Mouse (Mus musculus) Patski (cell line): ENCODE measurements at regions not wholly inside any gene's neighbourhood (a gene's known extent, or its start where the extent isn't known, plus 50 kb on each side); places are given as distances from the start of the nearest gene placed in this dataset.

ENCODE experiments used
- ATAC-seq: fragments of 100-300 bp; one replicate; pipeline ENCODE4 v1.8.0; 2021
- CTCF ChIA-PET: fragments of 350-600 bp; sonication (Branson Sonifier 250); formaldehyde crosslinking; loops from one replicate; lab custom pipeline; 2022; ENCODE audit warnings: inconsistent platforms; lab: Charles Lee
- POLR2A ChIA-PET: fragments of 350-600 bp; sonication (Branson Sonifier 250); formaldehyde crosslinking; loops from one replicate; lab custom pipeline; 2022; ENCODE audit warnings: antibody characterized with exemption, inconsistent platforms; lab: Charles Lee
- DNase-seq: peaks from one replicate; pipeline ENCODE4 v3.0.0-alpha.2; 2011; ENCODE audit warnings: low read depth, low spot score
- H3K27me3 ChIP-seq: fragments of 371-371 bp; one replicate; pipeline ENCODE4 v1.5.1; 2021
- CTCF ChIP-seq: fragments of 100-300 bp; IDR thresholded peaks from one replicate; pipeline ENCODE4 v1.5.1; 2021
- in situ Hi-C: fragments of 300-500 bp; cut with MboI; formaldehyde crosslinking; loops from 3 replicates; pipeline ENCODE4 v1.11.1; 2018; ENCODE audit warnings: low pct_unique_long_range_greater_than_20kb, mixed read lengths

DNA sequence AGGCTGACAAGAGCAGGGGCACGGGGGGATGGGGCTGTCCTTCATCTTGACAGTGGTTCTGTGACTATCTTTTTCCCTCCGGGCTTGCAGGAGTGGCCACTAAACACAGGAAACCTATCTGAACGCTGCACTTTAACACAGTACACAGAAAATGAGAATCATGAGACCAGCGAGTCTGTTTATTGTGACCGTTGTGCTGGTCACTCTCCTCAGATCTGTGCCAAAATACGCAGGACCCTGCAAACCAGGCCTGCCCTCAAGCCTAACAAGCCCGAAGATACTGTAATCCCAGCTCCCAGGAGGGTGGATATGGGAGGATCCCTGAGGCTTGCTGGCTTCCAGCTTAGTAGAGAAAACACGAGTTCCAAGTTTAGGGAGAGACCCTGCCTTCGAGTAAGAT is 143.3 kb downstream of the Abhd5 start:
- CTCF ChIA-PET = no interaction called here
- TF ChIP-seq CTCF = no peak
- POLR2A ChIA-PET = interaction anchor here (0.5 kb wide), 1 partner anchor 375 kb away, joined by 3 read pairs; no protein-coding TSS in a partner anchor
- no peak for DNase-seq
- peaks cover 28% of the 10 kb centered on the region for H3K27me3 ChIP-seq
- in situ Hi-C loops = no loop called here
- no peak for ATAC-seq

DNA sequence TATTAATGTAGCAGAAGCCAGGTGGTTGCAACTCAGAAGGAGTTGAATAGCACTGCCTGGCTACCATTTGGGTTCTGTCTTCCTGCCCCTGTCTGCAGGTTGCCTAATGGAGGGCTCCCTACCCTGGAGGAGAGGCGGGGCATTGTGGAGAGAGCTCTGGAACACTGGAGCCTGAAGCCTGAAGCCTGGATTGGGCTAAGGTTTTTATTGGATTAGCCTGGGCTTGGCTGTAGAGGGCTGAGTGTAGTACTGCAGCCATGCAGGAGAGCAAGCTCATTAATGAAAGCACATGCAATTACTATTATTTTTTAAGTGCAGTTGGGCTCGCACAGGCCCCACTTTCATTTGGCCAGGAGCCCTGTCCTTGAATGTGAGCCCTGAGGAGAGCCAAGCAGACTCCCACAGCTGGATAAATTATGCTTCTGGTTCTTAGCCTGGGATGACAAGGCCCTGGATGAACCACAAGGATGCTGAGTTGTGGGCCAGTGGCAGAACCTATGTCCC is 145.1 kb downstream of the Abhd5 start:
- CTCF ChIA-PET = no interaction called here
- H3K27me3 ChIP-seq = peaks cover 29% of the 10 kb centered on the region
- TF ChIP-seq CTCF = no peak
- ATAC-seq = no peak
- no peak for DNase-seq
- POLR2A ChIA-PET = no interaction called here
- in situ Hi-C loops = no loop called here

DNA sequence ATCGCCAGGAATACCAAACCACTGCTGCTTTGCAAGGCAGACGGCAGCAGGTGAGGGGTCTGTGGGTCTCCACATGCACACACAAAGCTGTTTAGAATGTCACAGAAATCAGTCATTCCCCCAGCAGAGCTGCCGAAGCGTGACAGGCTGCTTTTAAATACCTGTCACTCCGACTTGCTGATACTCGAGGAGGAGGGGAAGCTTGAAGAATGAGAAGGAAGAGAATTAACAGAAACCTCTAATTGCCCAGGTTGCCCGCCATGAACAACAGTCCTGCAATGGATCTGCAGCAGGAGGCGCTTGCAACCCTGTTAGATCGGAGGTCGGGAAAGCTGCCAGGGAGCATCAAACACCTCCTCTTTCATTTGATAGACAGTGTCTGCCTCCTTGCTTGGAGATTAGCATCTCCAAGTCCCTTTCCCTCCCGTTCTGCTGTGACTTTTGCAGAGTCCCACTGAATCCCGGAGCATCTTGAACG is 150.5 kb downstream of the Abhd5 start:
- TF ChIP-seq CTCF = no peak
- POLR2A ChIA-PET = no interaction called here
- in situ Hi-C loops = no loop called here
- ATAC-seq = no peak
- DNase-seq = no peak
- peaks cover 35% of the 10 kb centered on the region for H3K27me3 ChIP-seq
- CTCF ChIA-PET = interaction anchor here (1.7 kb wide), 1 partner anchor 28 kb away, joined by 4 read pairs; no protein-coding TSS in a partner anchor

DNA sequence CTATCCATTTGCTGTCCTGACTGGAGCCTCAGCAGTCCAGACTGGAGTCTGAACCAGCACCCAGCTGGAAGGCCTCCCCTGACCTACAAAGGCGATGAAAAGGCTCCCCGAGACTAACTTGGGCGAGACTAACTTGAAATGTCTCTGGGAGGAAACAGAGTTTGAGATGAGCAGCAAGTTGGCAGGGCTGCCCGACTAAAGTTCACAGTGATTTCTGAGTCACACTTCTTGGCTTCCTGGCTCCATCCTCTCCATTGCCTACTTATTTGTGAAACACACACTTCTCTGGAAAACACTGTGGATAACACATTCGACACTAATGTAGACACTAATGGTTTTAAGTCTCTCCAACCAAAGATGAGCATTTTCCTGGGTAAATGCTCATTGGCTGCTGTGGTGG is 170.2 kb downstream of the Abhd5 start:
- TF ChIP-seq CTCF = no peak
- ChIA-PET CTCF (no interaction called here), POLR2A (no interaction called here)
- H3K27me3 ChIP-seq = peaks cover 13% of the 10 kb centered on the region
- DNase-seq = no peak
- in situ Hi-C loops = no loop called here
- no peak for ATAC-seq

DNA sequence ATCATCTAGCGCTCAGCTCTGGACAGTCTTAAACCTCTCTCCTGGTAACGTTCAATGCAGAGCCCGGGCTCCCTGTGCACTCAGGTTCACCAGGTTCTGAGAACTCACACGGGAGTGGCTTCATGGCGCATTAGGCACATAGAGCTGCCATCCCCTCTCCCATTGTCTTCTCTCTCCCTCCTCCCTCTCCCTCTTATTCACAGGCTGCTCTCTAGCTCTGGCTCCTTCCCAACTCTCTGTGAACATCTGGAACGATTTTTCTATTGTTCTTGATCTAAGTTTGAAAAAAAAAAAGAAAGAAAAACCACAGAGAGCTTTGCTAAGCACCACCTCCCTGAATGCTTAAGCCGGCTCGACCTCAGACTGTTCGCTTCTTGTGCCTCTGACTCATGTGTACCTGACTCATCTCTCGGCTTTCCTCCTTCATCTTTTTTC is 174.2 kb downstream of the Abhd5 start:
- peak; percentile 67 for ATAC-seq
- CTCF ChIA-PET = interaction anchor here (1.6 kb wide), 1 partner anchor 51 kb away, joined by 3 read pairs; no protein-coding TSS in a partner anchor
- POLR2A ChIA-PET = interaction anchor here (0.6 kb wide), 1 partner anchor 9 kb away, joined by 5 read pairs; no protein-coding TSS in a partner anchor
- in situ Hi-C loops = no loop called here
- H3K27me3 ChIP-seq = no peaks in the 10 kb centered on the region
- DNase-seq = peak; percentile 77
- TF ChIP-seq CTCF = no peak

DNA sequence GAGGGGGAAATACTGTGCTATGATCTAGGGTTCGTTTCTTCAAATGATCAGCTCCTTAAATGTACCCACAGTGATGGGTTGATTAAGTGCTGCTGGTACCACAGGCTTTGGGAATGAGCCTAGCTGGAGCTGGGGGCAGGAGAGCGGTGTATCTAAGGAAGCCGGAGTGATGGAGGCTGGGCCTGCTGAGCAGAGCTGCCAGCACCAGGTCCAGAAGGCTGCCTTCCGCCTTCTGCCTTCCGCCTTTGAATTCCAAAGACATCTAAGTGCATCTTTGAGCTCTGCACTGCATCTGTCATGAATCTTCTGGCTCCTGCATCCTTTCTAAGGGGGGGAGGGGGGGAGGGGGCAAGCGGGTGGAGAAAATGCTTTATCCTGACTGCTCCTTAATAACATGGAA is 176.9 kb downstream of the Abhd5 start:
- no peak for DNase-seq
- in situ Hi-C loops = no loop called here
- ChIA-PET POLR2A (no interaction called here), CTCF (interaction anchor here (1.0 kb wide), 1 partner anchor 49 kb away, joined by 3 read pairs; no protein-coding TSS in a partner anchor)
- no peak for ATAC-seq
- H3K27me3 ChIP-seq = peaks cover 4% of the 10 kb centered on the region
- no peak for TF ChIP-seq CTCF

DNA sequence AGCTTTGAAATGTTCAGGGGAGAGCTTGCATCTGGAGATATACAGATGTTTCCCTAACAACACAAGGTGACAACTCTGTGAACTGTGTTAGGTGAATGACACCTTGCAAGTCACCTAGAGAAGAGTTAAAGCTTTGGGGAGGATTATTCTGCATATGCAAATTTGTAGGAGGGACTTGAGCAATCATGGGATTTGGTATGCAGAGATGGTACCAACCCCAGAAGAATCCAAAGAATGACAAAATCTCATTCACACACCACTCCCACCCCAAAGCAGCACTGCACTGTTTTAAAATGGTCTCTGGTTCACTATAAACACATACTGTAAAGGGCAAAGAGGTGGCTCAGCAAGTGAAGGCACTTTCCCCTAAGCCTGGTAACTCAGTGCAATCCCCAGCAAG is 178.3 kb downstream of the Abhd5 start:
- no peak for TF ChIP-seq CTCF
- ChIA-PET CTCF (interaction anchor here (1.1 to 1.4 kb wide), 2 partner anchors 54 to 109 kb away, joined by 3 read pairs; no protein-coding TSS in a partner anchor), POLR2A (no interaction called here)
- DNase-seq (no peak), ATAC-seq (no peak)
- in situ Hi-C loops = no loop called here
- H3K27me3 ChIP-seq = peaks cover 4% of the 10 kb centered on the region

DNA sequence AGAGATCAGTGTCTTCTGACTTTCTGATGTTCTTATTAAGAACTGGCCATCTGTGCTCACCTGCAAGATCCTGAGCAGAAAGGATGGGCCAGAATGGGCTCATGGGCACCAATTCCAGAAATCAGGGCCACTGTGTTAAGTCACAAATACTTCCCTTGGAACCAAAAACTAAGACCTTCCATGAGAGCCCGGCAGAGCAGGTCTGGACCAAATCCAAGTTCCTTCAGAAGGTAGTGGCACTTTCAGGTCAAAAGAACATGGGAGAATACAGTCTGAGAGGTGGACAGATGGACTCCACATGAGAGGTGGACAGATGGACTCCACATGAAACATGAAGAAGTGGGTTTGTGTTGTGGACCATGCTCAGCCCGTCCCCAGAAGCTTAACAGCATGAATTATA is 180.4 kb downstream of the Abhd5 start:
- ChIA-PET POLR2A (no interaction called here), CTCF (no interaction called here)
- ATAC-seq (no peak), DNase-seq (no peak)
- H3K27me3 ChIP-seq = peaks cover 13% of the 10 kb centered on the region
- no peak for TF ChIP-seq CTCF
- in situ Hi-C loops = no loop called here

DNA sequence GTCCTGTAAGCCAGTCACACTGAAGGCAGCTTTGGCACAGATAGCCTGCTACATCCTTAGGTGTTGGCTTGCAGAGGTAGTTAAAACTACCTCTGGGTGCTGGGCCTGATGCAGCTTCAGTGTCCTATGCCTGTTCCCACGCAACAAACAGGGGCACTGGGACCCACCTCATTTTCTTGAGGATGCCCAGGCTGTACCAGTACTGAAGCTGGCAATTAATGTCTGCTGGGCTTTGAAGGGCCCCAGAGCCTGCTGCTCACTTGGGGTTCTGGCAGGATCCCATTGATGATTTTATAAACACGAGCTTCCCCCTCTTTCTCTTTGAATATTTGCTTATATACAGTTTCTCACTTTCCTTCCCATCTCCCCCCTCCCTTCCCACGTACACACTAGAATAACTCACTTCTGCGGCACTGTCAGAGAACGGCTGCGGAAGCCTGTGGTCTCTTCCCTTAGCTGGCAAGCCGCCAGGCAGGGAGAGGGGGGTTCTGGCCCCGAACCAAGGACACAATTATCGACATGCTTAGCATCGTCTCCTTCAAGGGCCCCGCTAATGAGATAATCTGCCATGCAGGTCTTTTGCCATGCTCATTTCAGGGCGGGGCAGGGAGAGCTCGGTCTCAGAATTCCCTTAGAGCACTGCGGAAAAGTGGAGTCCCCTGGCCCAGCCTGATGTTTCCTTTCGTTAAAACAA is 182.9 kb downstream of the Abhd5 start:
- in situ Hi-C loops = no loop called here
- peaks cover 13% of the 10 kb centered on the region for H3K27me3 ChIP-seq
- ATAC-seq (no peak), DNase-seq (no peak)
- TF ChIP-seq CTCF = no peak
- ChIA-PET CTCF (no interaction called here), POLR2A (no interaction called here)

DNA sequence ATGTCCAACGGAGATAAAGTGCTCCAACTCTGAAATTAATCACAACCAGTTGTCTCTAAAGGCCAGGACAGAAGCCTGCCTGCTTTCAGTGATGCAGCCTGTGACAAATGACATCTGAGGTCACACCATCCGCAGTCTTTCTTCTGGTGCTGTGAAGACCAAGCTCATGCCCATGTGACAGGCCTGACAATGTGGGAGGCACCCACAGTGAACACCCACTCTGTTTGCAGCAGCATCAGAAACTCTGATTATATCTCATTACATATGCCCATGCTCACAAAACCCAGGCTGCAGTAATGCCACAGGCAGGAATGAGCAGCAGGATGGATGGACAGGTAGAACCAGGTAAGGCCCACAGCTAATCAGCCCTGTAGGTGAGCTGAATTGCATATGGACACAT is 183.6 kb downstream of the Abhd5 start:
- TF ChIP-seq CTCF = no peak
- DNase-seq (no peak), ATAC-seq (no peak)
- ChIA-PET CTCF (no interaction called here), POLR2A (no interaction called here)
- in situ Hi-C loops = no loop called here
- H3K27me3 ChIP-seq = peaks cover 13% of the 10 kb centered on the region

DNA sequence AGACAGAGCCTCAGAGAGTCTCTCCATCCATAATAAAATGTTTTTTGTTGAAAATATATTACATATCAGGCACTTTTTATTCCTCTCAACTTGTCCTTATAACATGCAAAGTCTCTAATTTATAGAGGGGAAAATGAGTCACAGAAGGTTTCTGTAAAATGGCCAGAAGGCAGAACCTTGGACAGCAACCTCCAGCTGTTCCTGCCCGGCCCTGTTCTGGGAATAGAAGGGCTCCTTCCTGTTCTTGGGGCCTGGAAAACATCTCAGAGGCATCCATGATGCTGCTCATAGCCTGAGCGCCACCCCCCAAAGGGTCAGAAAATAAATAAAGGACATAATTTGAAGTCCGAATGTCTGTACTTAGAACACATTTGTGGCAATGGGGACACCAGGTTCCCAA is 188.7 kb downstream of the Abhd5 start:
- DNase-seq (no peak), ATAC-seq (no peak)
- TF ChIP-seq CTCF = no peak
- in situ Hi-C loops = no loop called here
- H3K27me3 ChIP-seq = peaks cover 7% of the 10 kb centered on the region
- ChIA-PET POLR2A (interaction anchor here (0.6 kb wide), 1 partner anchor 546 kb away, joined by 4 read pairs; no protein-coding TSS in a partner anchor), CTCF (no interaction called here)
